In the genomic region with DNA sequence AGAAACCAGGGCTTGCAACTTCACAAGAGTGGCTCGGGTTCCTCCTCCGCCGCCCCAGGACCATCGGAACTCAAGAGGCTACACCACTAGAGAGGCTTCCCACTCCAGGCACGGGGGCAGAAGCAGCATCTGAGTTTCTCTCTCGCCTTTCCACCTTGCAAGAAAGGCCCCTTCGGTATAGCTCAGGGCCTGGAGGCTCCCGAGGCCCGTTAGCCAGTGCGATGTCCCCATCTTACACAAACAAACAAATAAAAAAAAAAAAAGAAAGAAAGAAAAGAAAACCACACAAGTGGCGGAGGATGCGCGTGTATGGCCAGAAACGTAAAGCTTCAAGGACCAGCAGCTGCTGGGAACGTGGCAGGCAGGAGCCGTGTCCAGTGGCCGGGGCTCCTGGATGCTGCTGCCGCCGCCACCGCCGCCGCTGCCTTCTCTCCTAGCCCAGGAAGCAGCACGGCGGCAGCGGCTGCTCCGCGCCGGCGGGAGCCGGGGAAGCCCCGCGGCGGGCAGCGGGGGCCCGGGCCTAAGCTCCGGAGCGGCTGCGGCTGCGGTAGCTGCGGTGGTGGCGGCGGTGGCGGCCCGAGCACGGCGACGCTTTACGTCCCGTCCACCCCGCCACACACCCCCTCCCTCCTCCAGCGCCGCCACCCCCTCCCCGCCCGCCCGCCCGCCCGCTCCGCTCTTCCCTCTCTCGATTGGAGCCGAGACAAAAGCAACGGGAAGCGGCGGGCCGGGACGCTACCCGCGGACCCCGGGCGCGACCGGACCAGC, we compare ENCODE assay signal across 8 mouse cellular contexts. TPM values are rescaled to one million over a fixed set of nuclear protein-coding genes. Genes with fewer than 3 reads are reported as not detected.
DNase-seq lines count a peak whose midpoint lies in the region; ATAC-seq and TF ChIP-seq lines count a peak whose summit lies in the region.

No protein-coding gene starts in this region.

- peak; percentile 42 for DNase-seq in ES-CJ7 (ENCODE audit: low read depth, low spot score)
- peak; percentile 74 for DNase-seq in brain, embryonic 14.5 days (ENCODE audit: low read depth)
- DNase-seq in heart, postnatal 14 days = peak; percentile 50 to 61
- DNase-seq in layer of hippocampus, adult 2 months (ENCODE audit: low spot score in 2 of 2) = peak; percentile 7 to 26
- peak; percentile 37 for DNase-seq in lung, postnatal 10 days
- DNase-seq in ovary, postnatal 14 days (ENCODE audit: low spot score) = peak; percentile 11
- DNase-seq in thymus, postnatal 25 days = peak; percentile 69

- no peak for TF ChIP-seq POLR2A in brain, embryonic 14.5 days (IDR thresholded peaks at IDR 0.05; ENCODE audit: borderline replicate concordance, extremely low read depth, insufficient read depth, insufficient read length, poor library complexity, severe bottlenecking)

- peak overlapping the region; percentile 77 for H3K4me3 ChIP-seq in layer of hippocampus, adult 2 months

- intact Hi-C loops in heart, postnatal 14 days (cut with DNase I) = loop anchor here (5.0 kb wide), 4 partner anchors 48 to 257 kb away; no protein-coding TSS in a partner anchor

- TF ChIP-seq CTCF in brain, embryonic 14.5 days (IDR thresholded peaks at IDR 0.05; ENCODE audit: borderline replicate concordance, extremely low read depth, insufficient read depth, insufficient read length) = no peak
- no peak for TF ChIP-seq CTCF in layer of hippocampus, adult 2 months (conservative IDR thresholded peaks at IDR 0.05)

- ATAC-seq in erythroid progenitor cell, adult 5-6 weeks (replicated peaks; ENCODE audit: low FRiP score, poor library complexity, severe bottlenecking) = peak; percentile 43

- H3K27ac ChIP-seq in layer of hippocampus, adult 2 months = peak overlapping the region; percentile 98

RNA-seq across cellular contexts. Expression of a gene that starts 0.5 kb away (rescaled TPM):
- 91.4 and 91.9 TPM in 2 replicates for polyA plus RNA-seq in brain, embryonic 14.5 days (2012; rRNA removed)
- 61.6 and 73.4 TPM in 2 replicates for total RNA-seq in erythroid progenitor cell, adult 5-6 weeks (2015; ENCODE audit: low replicate concordance)
- total RNA-seq in erythroid progenitor cell, adult 5-6 weeks (2017; ENCODE audit: low replicate concordance) = 80.9 and 86.6 TPM in 2 replicates
- 10 to 100 TPM; 49.1 to 51.7 TPM for total RNA-seq in heart, postnatal 14 days (2021)
- total RNA-seq in layer of hippocampus, adult 2 months (2021) = 10 to 100 TPM; 87.5 to 92.5 TPM

Comparison
In these comparisons a context has a peak if more than half of its experiments do, and no peak if none do; other contexts are left out.
1. Peak in every context shown above with its lines: DNase-seq, ATAC-seq, H3K4me3 ChIP-seq and H3K27ac ChIP-seq.
2. DNase-seq: peak in every context shown above with its lines; median percentile 74 in brain, embryonic 14.5 days; 69 in thymus, postnatal 25 days; 56 in heart, postnatal 14 days; 42 in ES-CJ7; 37 in lung, postnatal 10 days; 16 in layer of hippocampus, adult 2 months; 11 in ovary, postnatal 14 days.